Mouse (Mus musculus) forebrain, embryonic 12.5 days (tissue): ENCODE results near the gene 4933411K16Rik. TPM values are rescaled to one million over a fixed set of nuclear protein-coding genes. Genes with fewer than 3 reads are reported as not detected.

Source experiments
- ATAC-seq: fragments of 200-750 bp; cut with Nextera tagmentation; 2 replicates; pipeline ENCODE4 v1.8.0; 2017; ENCODE audit warnings: moderate TSS enrichment; ENCODE audit not compliant: low FRiP score
- H3K27ac ChIP-seq: fragments of 300-500 bp; sonication (generic); 2 replicates; pipeline ENCODE4 v1.5.1; 2016; ENCODE audit warnings: mild to moderate bottlenecking
- H3K27me3 ChIP-seq: fragments of 300-500 bp; sonication (generic); 2 replicates; pipeline ENCODE4 v1.6.1; 2016; ENCODE audit warnings: mild to moderate bottlenecking
- H3K36me3 ChIP-seq: fragments of 300-500 bp; sonication (generic); replicated peaks from 2 replicates; pipeline ENCODE4 v1.6.1; 2016; ENCODE audit warnings: mild to moderate bottlenecking
- H3K4me1 ChIP-seq: fragments of 300-500 bp; sonication (generic); 2 replicates; pipeline ENCODE4 v1.6.1; 2016
- H3K4me2 ChIP-seq: fragments of 300-500 bp; sonication (generic); 2 replicates; pipeline ENCODE4 v1.6.1; 2016; ENCODE audit warnings: mild to moderate bottlenecking, moderate library complexity
- H3K4me3 ChIP-seq: fragments of 300-500 bp; sonication (generic); replicated peaks from 2 replicates; pipeline ENCODE4 v1.5.1; 2016; ENCODE audit warnings: mild to moderate bottlenecking
- H3K9ac ChIP-seq: fragments of 300-500 bp; sonication (generic); 2 replicates; pipeline ENCODE4 v1.6.1; 2016; ENCODE audit warnings: mild to moderate bottlenecking
- H3K9me3 ChIP-seq: fragments of 300-500 bp; sonication (generic); 2 replicates; pipeline ENCODE4 v1.6.1; 2016
- WGBS: fragments of 180-500 bp; shearing (Covaris S2); methylation state at CpG from one replicate; pipeline ENCODE4 v1.1.7; 2016; 5-methylcytosine and 5-hydroxymethylcytosine counted together
- polyA plus RNA-seq: library from polyadenylated mRNA; unstranded; fragments of >200 nt; fragmentation: Nextera tagmentation; extraction: Ambion mirVana; gene quantifications from 2 replicates; pipeline ENCODE4 v1.2.1, GENCODE M21; 2016

Gene 4933411K16Rik
- polyA plus RNA-seq, 1 experiment from 2014 or later: 0.14 TPM

GRCm38 (mm10) chr19:42086166-42086565, 34.1 kb downstream of the 4933411K16Rik start, which contains the start of gene Morn4:
Gene Morn4, minus strand, starts transcription at chr19:42086357.
- H3K4me3 ChIP-seq: peak within 1 kb of the TSS; percentile 82
- ATAC-seq: peak; percentile 90
- H3K9me3 ChIP-seq: no peaks in the 10 kb centered on the region
- no peaks in the 10 kb centered on the region for H3K27me3 ChIP-seq
- no peaks in the 10 kb centered on the region for H3K36me3 ChIP-seq
- H3K9ac ChIP-seq: peak within 1 kb of the TSS; percentile 73
- H3K4me2 ChIP-seq: peak within 1 kb of the TSS; percentile 88
- peak within 1 kb of the TSS; percentile 79 for H3K27ac ChIP-seq
- WGBS: 1% methylated on average over 21 of the region's 21 CpGs
- peaks cover 23% of the 10 kb centered on the region for H3K4me1 ChIP-seq

DNA sequence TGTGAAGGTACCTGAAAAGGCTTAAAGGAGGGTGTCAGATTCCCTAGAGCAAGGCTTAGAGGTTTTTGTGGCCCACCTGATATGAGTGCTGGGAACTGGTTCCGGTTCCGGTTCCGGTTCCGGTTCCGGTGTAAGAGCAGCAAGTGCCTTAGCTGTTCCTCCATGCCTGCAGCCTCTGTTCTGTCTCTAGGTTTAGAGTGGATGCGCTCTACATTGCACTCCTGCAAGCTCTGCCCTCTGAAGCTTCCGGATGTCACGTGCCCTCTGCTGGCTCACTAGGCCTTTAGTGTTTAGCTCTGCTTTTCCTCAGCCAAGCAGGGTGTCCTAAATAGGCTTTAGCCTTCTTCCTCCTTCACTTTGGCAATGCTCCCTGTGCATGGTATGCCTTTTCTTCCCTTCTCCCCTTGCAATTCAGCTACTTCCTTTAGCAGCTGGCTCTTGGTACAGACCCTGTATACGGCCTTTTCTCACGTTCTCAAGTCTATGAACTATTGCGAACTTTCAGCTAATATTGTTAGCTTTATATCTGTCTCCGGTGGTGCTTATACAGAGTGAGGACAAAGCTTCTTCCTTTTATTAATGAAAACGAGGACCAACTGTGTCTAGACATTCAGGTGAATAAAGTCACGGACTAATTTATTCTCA, 37.2 kb downstream of the 4933411K16Rik start:
- Histone ChIP-seq H3K4me2 (peak overlapping the region; percentile 90), H3K27ac (peak overlapping the region; percentile 78), H3K4me1 (peaks cover 32% of the 10 kb centered on the region), H3K27me3 (no peaks in the 10 kb centered on the region), H3K9ac (no peak overlapping the region), H3K4me3 (peak overlapping the region; percentile 80), H3K9me3 (no peaks in the 10 kb centered on the region), H3K36me3 (peaks cover 8% of the 10 kb centered on the region; the same call in 1 of the 2 replicates)
- WGBS: 25% methylated on average over 14 of the region's 14 CpGs
- no peak for ATAC-seq

DNA sequence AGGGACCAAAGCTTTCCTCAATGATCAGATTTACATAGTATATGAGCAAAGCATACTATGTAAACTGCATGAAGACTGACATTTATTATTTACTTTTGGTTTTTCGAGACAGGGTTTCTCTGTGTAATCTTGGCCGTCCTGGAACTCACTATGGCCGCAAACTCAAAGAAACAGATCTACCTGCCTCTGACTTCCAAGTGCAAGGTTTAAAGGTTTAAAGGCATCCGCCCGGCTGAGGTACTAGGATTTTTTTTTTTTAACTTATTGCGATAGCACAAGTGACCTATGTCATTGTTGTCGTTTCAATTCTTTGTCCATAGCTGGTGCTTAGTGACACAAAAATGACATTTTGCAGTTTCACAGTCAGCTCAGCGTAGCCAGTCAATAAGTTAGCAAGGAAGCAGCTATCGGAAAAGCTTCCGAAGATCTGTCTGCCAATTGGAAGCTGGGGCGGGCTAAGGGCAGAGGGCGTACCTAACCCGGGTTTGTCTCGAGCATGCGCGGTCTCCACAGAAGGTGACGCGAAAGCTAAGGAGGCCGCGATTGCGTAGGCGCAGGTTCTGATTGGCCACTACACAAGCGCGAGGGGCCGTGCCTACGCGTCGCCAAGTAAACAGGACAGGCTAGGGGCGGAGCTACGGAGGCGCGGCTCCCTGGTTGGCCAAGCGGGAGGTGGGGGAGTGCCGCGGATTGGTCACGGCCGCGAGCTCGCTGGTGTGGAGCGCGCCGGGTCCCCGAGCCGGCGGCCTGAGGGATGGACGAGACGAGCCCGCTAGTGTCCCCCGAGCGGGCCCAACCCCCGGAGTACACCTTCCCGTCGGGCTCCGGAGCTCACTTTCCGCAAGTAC, 37.9 kb downstream of the 4933411K16Rik start, which contains the start of gene Pi4k2a:
Gene Pi4k2a, plus strand, starts transcription at position 723 of the 848 bp plus-strand sequence.
- H3K4me1 ChIP-seq: peaks cover 32% of the 10 kb centered on the region
- peak within 1 kb of the TSS; percentile 80 for H3K4me3 ChIP-seq
- WGBS: under 1% methylated on average over 55 of the region's 55 CpGs
- peak within 1 kb of the TSS; percentile 85 for H3K9ac ChIP-seq
- H3K27me3 ChIP-seq: no peaks in the 10 kb centered on the region
- no peaks in the 10 kb centered on the region for H3K9me3 ChIP-seq
- peak within 1 kb of the TSS; percentile 89 for H3K27ac ChIP-seq
- H3K4me2 ChIP-seq: peak within 1 kb of the TSS; percentile 90
- ATAC-seq: peak; percentile 98
- peaks cover 14% of the 10 kb centered on the region; the same call in 1 of the 2 replicates for H3K36me3 ChIP-seq

GRCm38 (mm10) chr19:42090637-42091141, 38.6 kb downstream of the 4933411K16Rik start:
- H3K9ac ChIP-seq: peak overlapping the region; percentile 85
- WGBS: under 1% methylated on average over 52 of the region's 52 CpGs

DNA sequence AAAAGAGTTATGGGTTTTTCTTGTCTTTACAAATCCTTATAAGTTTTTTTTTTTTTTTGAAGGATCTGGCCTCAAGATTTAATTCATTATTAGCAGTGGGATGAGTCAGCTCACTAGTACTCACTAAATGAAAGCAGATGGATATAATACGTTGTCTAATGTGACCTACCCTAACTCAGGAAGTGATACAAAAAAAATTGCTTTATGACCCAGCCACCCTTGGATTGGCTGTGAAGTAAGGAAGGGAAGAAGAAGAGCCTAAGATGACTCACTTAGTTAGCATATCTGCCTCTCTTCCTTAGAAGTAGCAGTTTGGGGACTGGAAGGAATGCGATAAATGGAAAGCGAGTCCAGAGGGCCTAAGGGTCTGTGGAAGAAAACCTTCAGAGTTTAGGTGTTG, 47.4 kb downstream of the 4933411K16Rik start:
- WGBS: 93% methylated on average over 3 of the region's 3 CpGs
- no peaks in the 10 kb centered on the region for H3K27me3 ChIP-seq
- no peaks in the 10 kb centered on the region for H3K9me3 ChIP-seq
- H3K27ac ChIP-seq: no peak overlapping the region
- peaks cover 33% of the 10 kb centered on the region for H3K36me3 ChIP-seq
- no peak overlapping the region for H3K9ac ChIP-seq
- no peak for ATAC-seq
- H3K4me3 ChIP-seq: no peak overlapping the region
- no peaks in the 10 kb centered on the region for H3K4me1 ChIP-seq
- H3K4me2 ChIP-seq: no peak overlapping the region

More at GRCm38 (mm10) chr19:42090637-42091141, 38.6 kb downstream of the 4933411K16Rik start:
- no peaks in the 10 kb centered on the region for H3K9me3 ChIP-seq
- peak overlapping the region; percentile 90 for H3K4me2 ChIP-seq
- H3K4me3 ChIP-seq: peak overlapping the region; percentile 80
- ATAC-seq: peak; percentile 69
- H3K36me3 ChIP-seq: peaks cover 14% of the 10 kb centered on the region; the same call in 1 of the 2 replicates
- H3K27ac ChIP-seq: peak overlapping the region; percentile 89
- H3K4me1 ChIP-seq: peaks cover 28% of the 10 kb centered on the region
- no peaks in the 10 kb centered on the region for H3K27me3 ChIP-seq

Other genes starting within 250 kb of the 4933411K16Rik start
- gene Frat1, start 222.3 kb upstream of the 4933411K16Rik start, polyA plus RNA-seq: 18.1 and 20.5 TPM in 2 replicates
- 19.3 and 22.7 TPM in 2 replicates for gene Frat2, start 204.1 kb upstream of the 4933411K16Rik start, polyA plus RNA-seq
- gene Rrp12, start 156.1 kb upstream of the 4933411K16Rik start, polyA plus RNA-seq: 24.3 and 28.1 TPM in 2 replicates
- gene Pgam1, start 140.3 kb upstream of the 4933411K16Rik start, polyA plus RNA-seq: 621 and 639 TPM in 2 replicates
- 77.7 and 83.2 TPM in 2 replicates for gene Exosc1, start 118.8 kb upstream of the 4933411K16Rik start, polyA plus RNA-seq
- 79.5 and 82.5 TPM in 2 replicates for gene Zdhhc16, start 118.8 kb upstream of the 4933411K16Rik start, polyA plus RNA-seq
- 32.2 and 36.7 TPM in 2 replicates for gene Mms19, start 71.1 kb upstream of the 4933411K16Rik start, polyA plus RNA-seq
- gene Ubtd1, start 70.5 kb upstream of the 4933411K16Rik start, polyA plus RNA-seq: 7.1 and 7.8 TPM in 2 replicates
- gene Ankrd2, start 16.2 kb upstream of the 4933411K16Rik start, polyA plus RNA-seq: 0.28 and 0.49 TPM in 2 replicates
- gene Hoga1, start 6.6 kb upstream of the 4933411K16Rik start, polyA plus RNA-seq: 1.1 and 1.5 TPM in 2 replicates
- 73.4 and 75.1 TPM in 2 replicates for gene Morn4, start 34.1 kb downstream of the 4933411K16Rik start, polyA plus RNA-seq
- 31.0 and 32.0 TPM in 2 replicates for gene Pi4k2a, start 38.2 kb downstream of the 4933411K16Rik start, polyA plus RNA-seq
- 10.4 and 10.5 TPM in 2 replicates for gene Avpi1, start 76.8 kb downstream of the 4933411K16Rik start, polyA plus RNA-seq
- 3.5 and 4.2 TPM in 2 replicates for gene Marveld1, start 95.2 kb downstream of the 4933411K16Rik start, polyA plus RNA-seq
- gene Zfyve27, start 111.7 kb downstream of the 4933411K16Rik start, polyA plus RNA-seq: 42.9 and 47.3 TPM in 2 replicates
- gene Sfrp5, start 150.0 kb downstream of the 4933411K16Rik start, polyA plus RNA-seq: 0.13 and 0.17 TPM in 2 replicates
- 6.6 and 7.1 TPM in 2 replicates for gene Golga7b, start 195.3 kb downstream of the 4933411K16Rik start, polyA plus RNA-seq